Mouse (Mus musculus) intestine, embryonic 14.5 days (tissue): ENCODE data around the gene Padi2. TPM values are rescaled to one million over a fixed set of nuclear protein-coding genes. Genes with fewer than 3 reads are reported as not detected.

ENCODE experiments used
- ATAC-seq: fragments of 200-750 bp; cut with Nextera tagmentation; replicated peaks from 2 replicates; pipeline ENCODE4 v1.8.0; 2017; ENCODE audit warnings: low read depth, moderate number of reproducible peaks, moderate TSS enrichment, moderate library complexity; ENCODE audit not compliant: low FRiP score, low TSS enrichment
- DNase-seq: peaks from one replicate; pipeline ENCODE4 v3.0.0-alpha.2; 2018; ENCODE audit warnings: low spot score
- H3K27ac ChIP-seq: fragments of 300-500 bp; sonication (generic); 2 replicates; pipeline ENCODE4 v1.5.1; 2014; ENCODE audit warnings: low read depth, mild to moderate bottlenecking, control low read depth
- H3K27me3 ChIP-seq: fragments of 300-500 bp; sonication (generic); replicated peaks from 2 replicates; pipeline ENCODE4 v1.6.1; 2014; ENCODE audit warnings: low read length, control low read depth; ENCODE audit not compliant: control insufficient read depth, insufficient read depth
- H3K36me3 ChIP-seq: fragments of 300-500 bp; sonication (generic); 2 replicates; pipeline ENCODE4 v1.6.1; 2014; ENCODE audit warnings: low read length, control low read depth; ENCODE audit not compliant: control insufficient read depth, insufficient read depth
- H3K4me1 ChIP-seq: fragments of 300-500 bp; sonication (generic); replicated peaks from 2 replicates; pipeline ENCODE4 v1.6.1; 2014; ENCODE audit warnings: low read length, control low read depth, mixed read lengths; ENCODE audit not compliant: control insufficient read depth, insufficient read depth
- H3K4me2 ChIP-seq: fragments of 300-500 bp; sonication (generic); 2 replicates; pipeline ENCODE4 v1.6.1; 2014; ENCODE audit warnings: low read length
- H3K4me3 ChIP-seq: fragments of 300-500 bp; sonication (generic); 2 replicates; pipeline ENCODE4 v1.5.1; 2014; ENCODE audit warnings: low read depth, low read length, control low read depth, mixed read lengths
- H3K9ac ChIP-seq: fragments of 300-500 bp; sonication (generic); 2 replicates; pipeline ENCODE4 v1.6.1; 2014; ENCODE audit warnings: mild to moderate bottlenecking, low read length
- H3K9me3 ChIP-seq: fragments of 300-500 bp; sonication (generic); 2 replicates; pipeline ENCODE4 v1.6.1; 2016; ENCODE audit warnings: low read length, control low read depth; ENCODE audit not compliant: control insufficient read depth
- WGBS: fragments of 180-500 bp; shearing (Covaris S2); extraction: QIAGEN DNeasy Blood & Tissue Kit; methylation state at CpG from one replicate; pipeline ENCODE4 v1.1.7; 2014; 5-methylcytosine and 5-hydroxymethylcytosine counted together
- polyA plus RNA-seq: library from polyadenylated mRNA; unstranded; fragments of >200 nt; fragmentation: Nextera tagmentation; extraction: Ambion mirVana; gene quantifications from 2 replicates; pipeline ENCODE4 v1.2.1, GENCODE M21; 2014

Padi2 gene
- polyA plus RNA-seq, 1 experiment from 2014 or later: 1.9 TPM

- no peaks in the 10 kb centered on the region for H3K27me3 ChIP-seq
- ATAC-seq (no peak; the same call in 1 of the 2 replicates), DNase-seq (no peak)
- H3K9ac ChIP-seq: no peak overlapping the region
- H3K4me3 ChIP-seq: no peak overlapping the region
- no peak overlapping the region for H3K4me2 ChIP-seq
- H3K36me3 ChIP-seq: no peaks in the 10 kb centered on the region
- H3K9me3 ChIP-seq: no peaks in the 10 kb centered on the region
- H3K27ac ChIP-seq: no peak overlapping the region
- 46% methylated on average over 11 of the region's 11 CpGs for WGBS
- H3K4me1 ChIP-seq: no peaks in the 10 kb centered on the region; the same call in 1 of the 2 replicates
Measured at GRCm38 (mm10) chr4:140919974-140920836, 14.1 kb downstream of the Padi2 start.

GRCm38 (mm10) chr4:140922508-140922907 lies 16.4 kb downstream of the Padi2 start:
- Histone ChIP-seq H3K9ac (no peak overlapping the region), H3K4me1 (no peaks in the 10 kb centered on the region; the same call in 1 of the 2 replicates), H3K27ac (no peak overlapping the region), H3K4me3 (no peak overlapping the region), H3K27me3 (no peaks in the 10 kb centered on the region), H3K36me3 (no peaks in the 10 kb centered on the region), H3K4me2 (no peak overlapping the region), H3K9me3 (no peaks in the 10 kb centered on the region)
- ATAC-seq (no peak), DNase-seq (no peak)
- WGBS: 81% methylated on average over 5 of the region's 5 CpGs

- Histone ChIP-seq H3K4me3 (no peak overlapping the region), H3K4me2 (no peak overlapping the region), H3K36me3 (no peaks in the 10 kb centered on the region), H3K4me1 (no peaks in the 10 kb centered on the region), H3K27me3 (no peaks in the 10 kb centered on the region), H3K9ac (no peak overlapping the region), H3K9me3 (no peaks in the 10 kb centered on the region), H3K27ac (no peak overlapping the region)
- WGBS: 31% methylated on average over 8 of the region's 8 CpGs
- DNase-seq (no peak), ATAC-seq (no peak)
Measured at GRCm38 (mm10) chr4:140925648-140926047, 19.5 kb downstream of the Padi2 start.

- Histone ChIP-seq H3K9ac (no peak overlapping the region), H3K4me1 (no peaks in the 10 kb centered on the region), H3K27me3 (no peaks in the 10 kb centered on the region), H3K4me2 (no peak overlapping the region), H3K4me3 (no peak overlapping the region), H3K9me3 (no peaks in the 10 kb centered on the region), H3K36me3 (no peaks in the 10 kb centered on the region), H3K27ac (no peak overlapping the region)
- no peak for DNase-seq
- ATAC-seq: no peak
- 70% methylated on average over 9 of the region's 9 CpGs for WGBS
Measured at GRCm38 (mm10) chr4:140928349-140928748, 22.2 kb downstream of the Padi2 start.

GRCm38 (mm10) chr4:140929745-140930144 lies 23.6 kb downstream of the Padi2 start:
- Histone ChIP-seq H3K4me1 (no peaks in the 10 kb centered on the region), H3K9ac (no peak overlapping the region), H3K4me3 (no peak overlapping the region), H3K9me3 (no peaks in the 10 kb centered on the region), H3K36me3 (no peaks in the 10 kb centered on the region), H3K27ac (no peak overlapping the region), H3K4me2 (no peak overlapping the region), H3K27me3 (no peaks in the 10 kb centered on the region)
- DNase-seq (no peak), ATAC-seq (no peak; the same call in 1 of the 2 replicates)
- 79% methylated on average over 8 of the region's 8 CpGs for WGBS

- no peaks in the 10 kb centered on the region for H3K9me3 ChIP-seq
- no peaks in the 10 kb centered on the region for H3K36me3 ChIP-seq
- H3K27ac ChIP-seq: no peak overlapping the region; the same call in 1 of the 2 replicates
- H3K4me2 ChIP-seq: no peak overlapping the region
- H3K4me3 ChIP-seq: no peak overlapping the region
- ATAC-seq: peak; percentile 36; the same call in 1 of the 2 replicates
- WGBS: 55% methylated on average over 10 of the region's 10 CpGs
- no peak overlapping the region for H3K9ac ChIP-seq
- H3K27me3 ChIP-seq: no peaks in the 10 kb centered on the region
- H3K4me1 ChIP-seq: no peaks in the 10 kb centered on the region
- DNase-seq: no peak
Measured at GRCm38 (mm10) chr4:140930900-140931470, 24.8 kb downstream of the Padi2 start.

GRCm38 (mm10) chr4:140935643-140936042 lies 29.5 kb downstream of the Padi2 start:
- ATAC-seq: no peak
- no peaks in the 10 kb centered on the region for H3K36me3 ChIP-seq
- no peak for DNase-seq
- no peak overlapping the region for H3K27ac ChIP-seq
- no peak overlapping the region for H3K9ac ChIP-seq
- no peak overlapping the region for H3K4me2 ChIP-seq
- H3K27me3 ChIP-seq: no peaks in the 10 kb centered on the region
- 0 out of 2 replicates have a peak, but pooled peaks cover 4% of the 10 kb centered on the region for H3K9me3 ChIP-seq
- H3K4me1 ChIP-seq: no peaks in the 10 kb centered on the region
- no peak overlapping the region for H3K4me3 ChIP-seq
- 84% methylated on average over 9 of the region's 9 CpGs for WGBS

GRCm38 (mm10) chr4:140944356-140944755 lies 38.2 kb downstream of the Padi2 start:
- H3K4me2 ChIP-seq: no peak overlapping the region
- no peaks in the 10 kb centered on the region for H3K9me3 ChIP-seq
- H3K9ac ChIP-seq: no peak overlapping the region
- H3K36me3 ChIP-seq: no peaks in the 10 kb centered on the region
- no peak overlapping the region for H3K4me3 ChIP-seq
- no peak for DNase-seq
- WGBS: 91% methylated on average over 12 of the region's 12 CpGs
- H3K4me1 ChIP-seq: no peaks in the 10 kb centered on the region
- no peaks in the 10 kb centered on the region for H3K27me3 ChIP-seq
- H3K27ac ChIP-seq: no peak overlapping the region
- no peak for ATAC-seq
